Mouse (Mus musculus): ENCODE results near the gene Rag2. TPM values are rescaled to one million over a fixed set of nuclear protein-coding genes. Genes with fewer than 3 reads are reported as not detected.

Rag2 gene
- 1.7 and 2.1 TPM in 2 replicates for polyA plus RNA-seq (2011; ENCODE audit: insufficient read depth, insufficient read length, low replicate concordance, missing spikeins)

DNA sequence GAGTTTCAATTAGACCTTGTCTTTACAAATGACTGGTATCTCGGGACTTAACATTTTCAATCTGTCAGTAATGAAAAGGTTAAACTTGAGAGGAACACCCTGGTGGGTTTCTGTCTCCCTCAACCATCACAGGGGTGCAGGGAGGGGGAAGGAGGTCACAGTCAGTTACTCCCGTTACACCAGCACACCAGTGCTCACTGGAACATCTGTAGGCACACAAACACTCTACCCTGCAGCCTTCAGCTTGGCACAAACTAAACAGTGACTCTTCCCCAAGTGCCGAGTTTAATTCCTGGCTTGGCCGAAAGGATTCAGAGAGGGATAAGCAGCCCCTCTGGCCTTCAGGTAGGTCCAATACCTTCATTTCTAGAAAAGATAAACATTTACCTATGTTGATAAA lies at the start of gene Rag2:
TSS of gene Rag2 (plus strand) at position 193 of the 400 bp plus-strand sequence.
- H3K4me3 ChIP-seq (replicated peaks; ENCODE audit: control insufficient read depth, low read depth, low read length): peak within 1 kb of the TSS; percentile 45
- peaks cover 2% of the 10 kb centered on the region; the same call in 1 of the 2 replicates for H3K4me1 ChIP-seq (ENCODE audit: control insufficient read depth, insufficient read depth, low read length)
- TF ChIP-seq CTCF (IDR thresholded peaks at IDR 0.05; ENCODE audit: control insufficient read depth, insufficient read depth, low read length): no peak
- no peak for TF ChIP-seq POLR2A (IDR thresholded peaks at IDR 0.05; ENCODE audit: borderline replicate concordance, control insufficient read depth, low read depth, low read length)
- peak within 1 kb of the TSS; percentile 46; the same call in 1 of the 2 replicates for H3K27ac ChIP-seq (ENCODE audit: control insufficient read depth, insufficient read depth, low read depth, low read length, poor library complexity)
- WGBS: 23% methylated on average over 4 of the region's 4 CpGs

DNA sequence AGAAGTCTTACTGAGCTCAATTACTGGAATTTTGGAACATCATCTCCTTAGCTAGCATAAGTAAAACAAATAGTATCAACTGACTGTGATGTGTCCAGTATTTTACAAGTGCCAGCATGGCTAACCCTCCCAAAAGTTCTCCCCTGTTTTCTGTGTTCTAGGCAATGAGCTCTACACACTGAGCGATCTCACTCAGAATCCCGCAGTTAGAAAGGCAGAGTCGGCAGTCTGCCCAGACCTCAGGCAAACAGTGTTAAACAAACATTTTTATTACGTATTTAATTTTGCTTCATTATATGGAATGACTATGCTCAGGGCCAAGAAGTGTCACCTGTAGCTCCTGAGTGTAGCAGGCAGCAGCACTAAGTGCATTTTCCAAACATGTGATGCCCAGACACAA lies 47.3 kb upstream of the Rag2 start:
- no peak for TF ChIP-seq POLR2A (IDR thresholded peaks at IDR 0.05; ENCODE audit: borderline replicate concordance, control insufficient read depth, low read depth, low read length)
- no peak for TF ChIP-seq CTCF (IDR thresholded peaks at IDR 0.05; ENCODE audit: control insufficient read depth, insufficient read depth, low read length)
- no peak overlapping the region for H3K27ac ChIP-seq (ENCODE audit: control insufficient read depth, insufficient read depth, low read depth, low read length, poor library complexity)
- WGBS: 90% methylated on average over 4 of the region's 4 CpGs
- H3K4me1 ChIP-seq (ENCODE audit: control insufficient read depth, insufficient read depth, low read length): no peaks in the 10 kb centered on the region
- H3K4me3 ChIP-seq (replicated peaks; ENCODE audit: control insufficient read depth, low read depth, low read length): no peak overlapping the region

DNA sequence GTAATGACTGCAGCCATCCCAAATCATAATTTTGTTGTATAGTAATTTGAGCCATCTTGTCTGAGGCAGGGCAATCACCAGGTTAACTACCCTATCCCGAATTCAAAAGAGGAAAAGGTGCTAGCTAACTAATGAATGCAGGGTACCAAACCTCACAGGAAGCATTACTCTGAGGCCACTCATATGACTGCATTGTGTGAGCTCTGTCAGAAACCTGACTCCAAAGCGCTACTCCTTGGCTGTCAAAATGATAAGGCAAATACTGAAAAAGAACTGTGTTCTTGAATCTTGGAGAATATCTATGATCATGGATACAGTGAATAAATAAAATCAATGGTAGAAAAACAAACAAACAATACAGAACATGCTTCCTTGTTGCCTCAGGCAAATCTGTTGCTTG lies 44.5 kb upstream of the Rag2 start:
- H3K4me3 ChIP-seq (replicated peaks; ENCODE audit: control insufficient read depth, low read depth, low read length): no peak overlapping the region
- TF ChIP-seq POLR2A (IDR thresholded peaks at IDR 0.05; ENCODE audit: borderline replicate concordance, control insufficient read depth, low read depth, low read length) (no peak), CTCF (IDR thresholded peaks at IDR 0.05; ENCODE audit: control insufficient read depth, insufficient read depth, low read length) (no peak)
- WGBS: 73% methylated on average over 2 of the region's 2 CpGs
- no peaks in the 10 kb centered on the region; the same call in 1 of the 2 replicates for H3K4me1 ChIP-seq (ENCODE audit: control insufficient read depth, insufficient read depth, low read length)
- H3K27ac ChIP-seq (ENCODE audit: control insufficient read depth, insufficient read depth, low read depth, low read length, poor library complexity): no peak overlapping the region

DNA sequence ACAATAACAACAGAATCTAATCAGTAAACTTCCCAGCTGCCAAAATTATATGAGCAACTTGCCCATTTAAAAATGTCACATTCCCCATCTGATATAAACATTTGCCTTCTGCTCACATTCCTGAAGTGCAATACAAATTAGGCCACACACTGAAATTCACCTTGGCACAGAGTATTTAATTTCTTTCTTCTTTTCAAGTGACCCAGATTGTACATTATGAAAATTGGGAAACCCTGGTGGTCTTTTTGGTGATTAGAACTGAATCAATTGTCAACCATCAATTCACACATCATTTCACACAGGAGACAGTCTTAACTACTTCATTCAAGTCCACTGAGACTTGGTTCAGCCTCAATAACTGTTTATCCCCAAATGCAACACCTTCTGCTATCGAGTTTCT lies 44.1 kb upstream of the Rag2 start:
- WGBS: 51% methylated on average over 1 of the region's 1 CpGs
- Histone ChIP-seq H3K27ac (ENCODE audit: control insufficient read depth, insufficient read depth, low read depth, low read length, poor library complexity) (no peak overlapping the region), H3K4me1 (ENCODE audit: control insufficient read depth, insufficient read depth, low read length) (no peaks in the 10 kb centered on the region; the same call in 1 of the 2 replicates), H3K4me3 (replicated peaks; ENCODE audit: control insufficient read depth, low read depth, low read length) (no peak overlapping the region)
- TF ChIP-seq POLR2A (IDR thresholded peaks at IDR 0.05; ENCODE audit: borderline replicate concordance, control insufficient read depth, low read depth, low read length) (no peak), CTCF (IDR thresholded peaks at IDR 0.05; ENCODE audit: control insufficient read depth, insufficient read depth, low read length) (no peak)

DNA sequence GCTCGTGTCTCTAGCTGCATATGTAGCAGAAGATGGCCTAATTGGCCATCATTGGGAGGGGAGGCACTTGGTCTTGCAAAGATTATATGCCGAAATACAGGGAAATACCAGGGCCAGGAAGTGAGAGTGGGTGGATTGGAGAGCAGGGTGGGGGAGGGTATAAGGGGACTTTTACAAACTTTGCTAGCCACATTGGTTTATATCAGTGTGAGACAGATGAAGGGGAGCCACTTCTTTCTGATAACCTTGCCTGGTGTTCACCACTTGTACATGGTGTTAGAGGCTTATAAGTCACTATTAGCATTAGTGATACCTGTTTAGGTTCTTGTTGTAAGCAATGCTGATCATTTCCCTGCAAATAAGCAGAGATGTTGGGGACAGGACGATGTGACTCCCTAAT lies 43.5 kb upstream of the Rag2 start:
- Histone ChIP-seq H3K27ac (ENCODE audit: control insufficient read depth, insufficient read depth, low read depth, low read length, poor library complexity) (no peak overlapping the region), H3K4me1 (ENCODE audit: control insufficient read depth, insufficient read depth, low read length) (no peaks in the 10 kb centered on the region; the same call in 1 of the 2 replicates), H3K4me3 (replicated peaks; ENCODE audit: control insufficient read depth, low read depth, low read length) (no peak overlapping the region)
- 51% methylated on average over 3 of the region's 3 CpGs for WGBS
- TF ChIP-seq CTCF (IDR thresholded peaks at IDR 0.05; ENCODE audit: control insufficient read depth, insufficient read depth, low read length) (no peak), POLR2A (IDR thresholded peaks at IDR 0.05; ENCODE audit: borderline replicate concordance, control insufficient read depth, low read depth, low read length) (no peak)

DNA sequence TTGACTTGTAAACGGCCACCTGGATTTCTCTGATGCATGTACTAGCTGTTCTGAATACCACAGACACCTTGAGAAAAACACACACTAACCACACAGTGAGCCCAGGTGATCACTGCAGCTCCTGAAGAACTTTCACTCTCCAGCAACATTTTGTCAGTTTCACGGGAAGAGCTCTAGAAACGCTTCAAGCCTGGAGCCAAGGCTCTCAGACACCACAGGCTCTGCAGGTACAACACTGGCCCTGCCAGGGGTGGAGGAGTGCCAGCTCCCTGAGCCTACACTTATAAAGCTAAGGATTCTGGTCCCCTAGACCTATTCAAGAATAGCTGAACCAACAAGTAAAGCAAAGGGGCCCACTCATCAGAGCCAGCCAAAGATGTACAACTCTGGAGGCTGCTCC lies 43.1 kb upstream of the Rag2 start:
- TF ChIP-seq POLR2A (IDR thresholded peaks at IDR 0.05; ENCODE audit: borderline replicate concordance, control insufficient read depth, low read depth, low read length): no peak
- TF ChIP-seq CTCF (IDR thresholded peaks at IDR 0.05; ENCODE audit: control insufficient read depth, insufficient read depth, low read length): no peak
- 81% methylated on average over 3 of the region's 3 CpGs for WGBS
- Histone ChIP-seq H3K27ac (ENCODE audit: control insufficient read depth, insufficient read depth, low read depth, low read length, poor library complexity) (no peak overlapping the region), H3K4me1 (ENCODE audit: control insufficient read depth, insufficient read depth, low read length) (no peaks in the 10 kb centered on the region; the same call in 1 of the 2 replicates), H3K4me3 (replicated peaks; ENCODE audit: control insufficient read depth, low read depth, low read length) (no peak overlapping the region)

DNA sequence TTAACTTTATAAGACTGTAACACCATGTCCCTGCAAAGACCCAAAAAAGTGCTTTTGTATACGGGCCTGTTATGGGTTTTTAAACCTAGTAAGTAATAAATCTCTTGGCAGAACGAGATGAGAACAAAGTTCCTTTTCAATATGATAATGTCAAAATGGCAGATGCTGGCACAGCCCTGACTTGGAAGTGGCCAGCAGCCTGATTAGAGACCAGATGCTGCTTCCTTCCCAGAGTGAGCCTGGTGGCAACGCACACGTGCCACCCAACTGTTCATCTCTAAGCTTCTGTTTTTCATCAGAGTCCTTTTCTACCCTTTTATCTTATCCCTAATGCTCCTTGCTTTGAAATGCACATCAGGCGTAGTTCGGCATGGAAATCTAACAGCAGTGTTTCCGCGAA lies 33.2 kb upstream of the Rag2 start:
- TF ChIP-seq POLR2A (IDR thresholded peaks at IDR 0.05; ENCODE audit: borderline replicate concordance, control insufficient read depth, low read depth, low read length) (no peak), CTCF (IDR thresholded peaks at IDR 0.05; ENCODE audit: control insufficient read depth, insufficient read depth, low read length) (no peak)
- 76% methylated on average over 8 of the region's 8 CpGs for WGBS
- no peak overlapping the region for H3K27ac ChIP-seq (ENCODE audit: control insufficient read depth, insufficient read depth, low read depth, low read length, poor library complexity)
- no peaks in the 10 kb centered on the region; the same call in 1 of the 2 replicates for H3K4me1 ChIP-seq (ENCODE audit: control insufficient read depth, insufficient read depth, low read length)
- H3K4me3 ChIP-seq (replicated peaks; ENCODE audit: control insufficient read depth, low read depth, low read length): no peak overlapping the region

DNA sequence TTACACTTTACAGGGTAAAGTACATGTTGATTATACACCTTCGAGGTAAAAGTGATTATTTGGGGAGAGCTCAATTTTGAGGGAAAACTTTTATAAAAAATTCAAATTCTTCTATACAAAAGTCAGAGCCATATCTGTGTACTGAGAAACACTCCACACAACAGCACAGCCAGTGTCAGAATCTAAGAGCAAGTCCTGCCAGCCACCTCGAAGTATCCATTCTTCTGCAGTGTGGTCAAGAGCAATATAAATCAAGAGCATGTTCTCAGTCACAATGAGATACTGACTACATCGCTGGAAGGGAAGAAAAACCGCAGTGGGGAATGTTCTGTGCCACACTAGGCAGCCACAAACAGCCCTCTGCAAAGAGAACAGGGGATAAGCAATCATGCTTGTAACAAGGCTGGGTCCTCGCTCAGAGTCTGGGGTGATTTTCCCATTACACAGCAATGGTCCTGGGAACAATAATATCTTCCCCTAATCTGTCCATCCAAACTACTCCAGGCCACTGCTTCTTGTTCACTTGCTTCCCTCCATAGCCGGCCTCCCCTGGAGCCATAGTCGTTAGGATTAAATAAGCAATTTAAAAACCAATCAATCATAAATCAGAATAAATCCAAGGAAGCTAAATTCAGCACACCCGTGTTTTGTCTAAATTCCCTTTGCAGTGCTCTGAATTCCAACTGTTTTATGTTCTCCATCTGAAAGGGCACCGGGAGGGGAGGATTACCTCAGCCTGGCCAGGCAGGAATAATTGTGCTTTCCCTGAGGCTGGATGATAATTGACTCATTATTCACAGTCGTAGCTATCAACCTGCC lies 32.3 kb upstream of the Rag2 start:
- Histone ChIP-seq H3K27ac (ENCODE audit: control insufficient read depth, insufficient read depth, low read depth, low read length, poor library complexity) (no peak overlapping the region), H3K4me3 (replicated peaks; ENCODE audit: control insufficient read depth, low read depth, low read length) (no peak overlapping the region), H3K4me1 (ENCODE audit: control insufficient read depth, insufficient read depth, low read length) (no peaks in the 10 kb centered on the region; the same call in 1 of the 2 replicates)
- 68% methylated on average over 10 of the region's 10 CpGs for WGBS
- TF ChIP-seq CTCF (IDR thresholded peaks at IDR 0.05; ENCODE audit: control insufficient read depth, insufficient read depth, low read length) (no peak), POLR2A (IDR thresholded peaks at IDR 0.05; ENCODE audit: borderline replicate concordance, control insufficient read depth, low read depth, low read length) (no peak)
